Mouse (Mus musculus): Measurements from ENCODE around the gene Ifna9. TPM values are rescaled to one million over a fixed set of nuclear protein-coding genes. Genes with fewer than 3 reads are reported as not detected.

The Ifna9 gene
- not detected for total RNA-seq (2023)

GRCm38 (mm10) chr4:88592285-88592684 lies at the start of gene Ifna9:
TSS of gene Ifna9 (minus strand) at chr4:88592385.

GRCm38 (mm10) chr4:88634311-88634710 lies 42.1 kb upstream of the Ifna9 start, which contains the start of gene C87499:
TSS of gene C87499 (minus strand) at chr4:88634411.

GRCm38 (mm10) chr4:88603276-88603675 lies 11.1 kb upstream of the Ifna9 start, which contains the start of gene Ifna12:
TSS of gene Ifna12 (minus strand) at chr4:88603376.

GRCm38 (mm10) chr4:88571698-88572097 lies 20.5 kb downstream of the Ifna9 start, which contains the start of gene Ifna14:
TSS of gene Ifna14 (minus strand) at chr4:88571798.

GRCm38 (mm10) chr4:88558145-88558544 lies 34.0 kb downstream of the Ifna9 start, which contains the start of gene Ifna15:
TSS of gene Ifna15 (minus strand) at chr4:88558245.

Other genes starting within 250 kb of the Ifna9 start
- 10 to 100 TPM; 46.7 to 55.0 TPM for gene Hacd4, start 153.5 kb downstream of the Ifna9 start, total RNA-seq (2023)
- gene Ifnb1, start 69.6 kb downstream of the Ifna9 start, total RNA-seq (2023), result not detected
- not detected for gene Ifna15, start 34.1 kb downstream of the Ifna9 start, total RNA-seq (2023)
- not detected for gene Ifna14, start 20.6 kb downstream of the Ifna9 start, total RNA-seq (2023)
- not detected for gene Ifna12, start 11.0 kb upstream of the Ifna9 start, total RNA-seq (2023)
- gene C87499, start 42.0 kb upstream of the Ifna9 start, total RNA-seq (2023), result not detected
- not detected for gene Ifna13, start 52.1 kb upstream of the Ifna9 start, total RNA-seq (2023)
- not detected for gene Ifna16, start 84.5 kb upstream of the Ifna9 start, total RNA-seq (2023)
- gene Ifna2, start 91.5 kb upstream of the Ifna9 start, total RNA-seq (2023), result not detected
- not detected for gene Ifnab, start 99.0 kb upstream of the Ifna9 start, total RNA-seq (2023)
- 1 to 10 TPM in 1 of 2 experiments, not detected in 1; 1.6 TPM for gene Gm26566, start 129.4 kb upstream of the Ifna9 start, total RNA-seq (2023)
- gene Klhl9, start 130.1 kb upstream of the Ifna9 start, total RNA-seq (2023), result 10 to 100 TPM; 72.7 to 83.4 TPM
- gene Gm13271, start 162.5 kb upstream of the Ifna9 start, total RNA-seq (2023), result not detected
- not detected for gene Gm13283, start 167.7 kb upstream of the Ifna9 start, total RNA-seq (2023)
- not detected for gene Gm13290, start 181.4 kb upstream of the Ifna9 start, total RNA-seq (2023)
- gene Gm13289, start 184.5 kb upstream of the Ifna9 start, total RNA-seq (2023), result not detected
- not detected for gene Gm13272, start 187.5 kb upstream of the Ifna9 start, total RNA-seq (2023)
- not detected for gene Ifnz, start 189.7 kb upstream of the Ifna9 start, total RNA-seq (2023)
- gene Gm13276, start 193.3 kb upstream of the Ifna9 start, total RNA-seq (2023), result not detected
- not detected for gene Gm13277, start 196.2 kb upstream of the Ifna9 start, total RNA-seq (2023)
- not detected for gene Gm13278, start 199.2 kb upstream of the Ifna9 start, total RNA-seq (2023)
- not detected for gene Gm13275, start 202.1 kb upstream of the Ifna9 start, total RNA-seq (2023)
- not detected for gene Gm13279, start 205.0 kb upstream of the Ifna9 start, total RNA-seq (2023)
- gene Gm13285, start 207.3 kb upstream of the Ifna9 start, total RNA-seq (2023), result under 1 TPM; 0.42 to 0.91 TPM
- not detected for gene Gm13287, start 210.9 kb upstream of the Ifna9 start, total RNA-seq (2023)
- gene Gm13288, start 213.1 kb upstream of the Ifna9 start, total RNA-seq (2023), result not detected
- not detected for gene Ifna7, start 223.8 kb upstream of the Ifna9 start, total RNA-seq (2023)
- not detected for gene Ifna11, start 227.6 kb upstream of the Ifna9 start, total RNA-seq (2023)
- gene Ifna6, start 235.0 kb upstream of the Ifna9 start, total RNA-seq (2023), result not detected
- not detected for gene Ifna5, start 243.1 kb upstream of the Ifna9 start, total RNA-seq (2023)
- not detected for gene Ifna4, start 249.5 kb upstream of the Ifna9 start, total RNA-seq (2023)